Mouse (Mus musculus): ENCODE measurements around the gene Thada. TPM values are rescaled to one million over a fixed set of nuclear protein-coding genes. Genes with fewer than 3 reads are reported as not detected.

The Thada gene
- polyA plus RNA-seq, 1 experiment from 2014 or later: 12.5 TPM

DNA sequence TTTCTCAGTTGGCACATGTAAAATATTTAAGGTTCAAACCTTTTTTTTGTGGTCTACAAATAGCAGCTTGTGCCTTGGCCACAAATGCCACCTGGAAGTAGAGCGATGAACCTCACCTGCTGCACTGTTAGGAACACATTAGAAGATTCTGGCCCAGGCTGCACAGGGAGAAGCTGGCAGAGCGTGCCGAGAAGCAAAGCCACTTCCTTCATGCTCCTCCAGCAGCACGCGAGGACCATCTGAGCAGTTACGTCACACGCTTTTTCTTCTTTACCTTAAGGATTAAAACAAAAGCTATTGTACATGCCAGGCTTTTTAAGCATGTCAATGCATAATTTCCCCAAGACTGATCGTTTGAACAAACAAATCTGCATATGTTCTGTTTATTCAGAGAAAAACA, 43.1 kb downstream of the Thada start:
- Histone ChIP-seq H3K9me3 (replicated peaks) (no peaks in the 10 kb centered on the region), H3K27ac (peak overlapping the region; percentile 56; the same call in 1 of the 2 replicates), H3K4me1 (peaks cover 16% of the 10 kb centered on the region), H3K36me3 (peaks cover 80% of the 10 kb centered on the region), H3K4me3 (no peak overlapping the region), H3K27me3 (ENCODE audit: low read depth, poor library complexity, severe bottlenecking) (no peaks in the 10 kb centered on the region)
- WGBS: 93% methylated on average over 8 of the region's 8 CpGs
- DNase-seq (ENCODE audit: low spot score): no peak

DNA sequence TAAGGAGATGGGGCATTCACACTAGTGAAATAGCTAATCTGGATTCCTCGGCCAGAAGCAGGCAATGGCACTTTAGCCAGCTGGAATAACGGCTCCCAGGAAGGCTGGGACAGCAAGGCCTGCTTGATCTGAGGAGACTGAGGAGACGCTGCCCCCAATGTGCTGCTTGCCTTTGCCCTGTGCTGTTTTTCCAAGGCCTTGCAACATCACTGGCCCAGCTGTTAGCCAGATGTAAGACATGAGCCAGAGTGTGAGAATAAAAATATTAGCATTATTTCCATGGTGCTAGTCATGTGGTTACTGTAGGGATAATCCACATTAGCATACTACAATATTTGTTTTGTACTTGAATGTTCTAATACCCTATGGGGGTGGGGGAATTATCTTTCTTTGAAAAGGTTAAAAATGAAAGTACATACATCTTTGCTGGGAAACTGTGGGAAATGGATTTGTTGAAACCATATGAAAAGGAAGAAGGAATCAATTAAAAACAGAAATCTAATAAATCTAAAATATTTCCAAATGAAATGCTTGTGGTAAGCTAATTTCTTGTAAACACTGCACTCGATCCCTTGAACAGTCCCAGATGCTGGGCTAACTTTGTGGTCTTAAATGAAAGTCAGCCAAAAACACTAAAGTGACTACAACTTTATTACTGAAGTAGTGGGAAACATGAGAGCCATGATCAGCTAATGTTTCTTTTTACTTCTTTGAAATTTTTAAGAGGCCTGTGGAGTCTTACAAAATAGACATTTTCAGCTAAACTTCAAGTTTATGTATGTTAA, 43.8 kb downstream of the Thada start:
- peak; percentile 52 for DNase-seq (ENCODE audit: low spot score)
- H3K27me3 ChIP-seq (ENCODE audit: low read depth, poor library complexity, severe bottlenecking): no peaks in the 10 kb centered on the region
- peaks cover 16% of the 10 kb centered on the region for H3K4me1 ChIP-seq
- H3K4me3 ChIP-seq: no peak overlapping the region
- H3K36me3 ChIP-seq: peaks cover 76% of the 10 kb centered on the region
- 0 out of 2 replicates have a peak overlapping the region, but pooled peaks have one; percentile 19 for H3K27ac ChIP-seq
- H3K9me3 ChIP-seq (replicated peaks): no peaks in the 10 kb centered on the region
- 63% methylated on average over 4 of the region's 4 CpGs for WGBS

DNA sequence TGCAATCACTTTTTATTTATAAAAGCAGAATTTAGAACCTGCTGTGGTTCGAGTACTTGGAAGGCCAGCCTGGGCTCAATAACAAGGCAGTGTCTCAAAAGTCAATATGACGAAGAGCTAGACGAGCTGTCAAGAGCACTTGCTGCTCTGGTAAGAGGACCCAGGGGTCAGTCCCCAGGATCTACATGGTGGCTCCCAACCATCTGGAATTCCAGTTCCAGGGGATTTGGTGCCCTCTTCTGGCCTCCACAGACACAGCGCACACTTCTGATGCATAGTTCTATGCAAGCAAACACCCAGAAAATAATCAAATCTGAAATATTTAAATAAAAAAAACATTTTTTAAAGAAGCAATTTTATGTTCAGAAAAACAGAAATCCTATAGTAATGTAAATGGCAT, 45.0 kb downstream of the Thada start:
- WGBS: 94% methylated on average over 4 of the region's 4 CpGs
- no peak overlapping the region for H3K4me3 ChIP-seq
- H3K36me3 ChIP-seq: peaks cover 67% of the 10 kb centered on the region
- H3K27me3 ChIP-seq (ENCODE audit: low read depth, poor library complexity, severe bottlenecking): no peaks in the 10 kb centered on the region
- DNase-seq (ENCODE audit: low spot score): peak; percentile 46
- H3K4me1 ChIP-seq: peaks cover 16% of the 10 kb centered on the region
- no peak overlapping the region for H3K27ac ChIP-seq
- no peaks in the 10 kb centered on the region for H3K9me3 ChIP-seq (replicated peaks)

DNA sequence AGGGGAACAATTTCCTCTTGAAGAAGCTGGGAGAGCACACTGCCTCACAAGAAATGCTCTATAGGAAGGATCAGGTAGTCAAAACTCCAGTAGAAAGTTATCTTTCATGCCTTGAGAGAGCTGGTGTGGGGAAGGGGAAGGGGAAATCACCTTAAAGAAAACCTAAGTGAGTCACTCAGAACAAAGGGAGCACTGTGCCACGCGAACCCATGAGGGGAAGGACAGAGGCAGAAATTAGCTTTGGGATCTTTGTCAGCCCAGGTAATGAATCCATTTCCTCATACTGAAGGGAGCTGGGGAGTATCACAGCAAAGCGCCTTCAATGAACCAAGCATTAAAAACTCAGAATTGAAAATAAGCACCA, 45.7 kb downstream of the Thada start:
- WGBS: 90% methylated on average over 3 of the region's 3 CpGs
- Histone ChIP-seq H3K9me3 (replicated peaks) (no peaks in the 10 kb centered on the region), H3K27ac (no peak overlapping the region), H3K4me3 (no peak overlapping the region), H3K36me3 (peaks cover 65% of the 10 kb centered on the region), H3K27me3 (ENCODE audit: low read depth, poor library complexity, severe bottlenecking) (no peaks in the 10 kb centered on the region), H3K4me1 (peaks cover 16% of the 10 kb centered on the region)
- no peak for DNase-seq (ENCODE audit: low spot score)

DNA sequence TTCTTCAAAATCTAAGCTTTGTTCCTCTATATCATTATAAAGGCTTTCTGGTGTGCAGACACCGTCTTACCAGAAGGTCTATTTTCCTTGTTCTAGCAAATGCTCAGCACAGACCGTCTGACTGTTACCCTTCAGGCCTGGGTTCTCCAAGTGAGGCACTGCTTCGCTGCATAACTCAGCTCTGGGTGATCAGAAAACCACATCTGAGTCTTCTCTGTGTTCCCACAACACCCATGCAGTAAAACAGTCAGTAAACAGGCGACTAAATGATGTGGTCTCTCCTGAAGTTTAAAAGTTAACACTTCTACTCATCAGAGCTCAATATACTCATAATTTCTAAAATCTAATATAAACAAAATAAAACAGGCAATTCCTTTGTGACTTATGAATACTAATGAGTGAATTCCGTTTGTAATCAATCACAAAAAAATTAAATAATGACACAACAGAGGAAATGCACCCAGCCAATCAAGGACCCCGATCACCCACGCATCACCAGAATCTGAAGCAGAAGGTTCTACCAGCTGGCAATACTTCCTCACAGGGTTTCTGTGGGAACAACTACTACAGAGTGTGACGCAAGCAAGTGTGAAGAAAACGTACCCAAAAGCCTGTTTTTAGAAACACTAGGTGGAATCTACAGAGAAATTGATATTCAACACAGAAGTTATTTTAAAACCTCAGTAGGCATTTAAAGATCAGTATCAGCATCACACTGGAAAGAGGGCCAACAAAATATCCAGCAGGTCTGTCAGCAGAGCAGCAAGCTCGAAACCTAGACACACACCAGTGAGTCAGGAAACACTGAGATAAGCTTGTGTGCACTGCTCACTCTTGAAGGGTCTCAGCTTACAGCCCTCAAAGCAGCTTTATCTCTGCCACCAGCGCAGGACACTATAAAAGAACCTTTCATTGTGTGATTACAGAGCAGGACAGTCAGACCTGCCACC, 46.4 kb downstream of the Thada start:
- no peak overlapping the region for H3K27ac ChIP-seq
- WGBS: 77% methylated on average over 11 of the region's 11 CpGs
- peaks cover 64% of the 10 kb centered on the region for H3K36me3 ChIP-seq
- H3K27me3 ChIP-seq (ENCODE audit: low read depth, poor library complexity, severe bottlenecking): no peaks in the 10 kb centered on the region
- DNase-seq (ENCODE audit: low spot score): no peak
- peaks cover 16% of the 10 kb centered on the region for H3K4me1 ChIP-seq
- no peaks in the 10 kb centered on the region for H3K9me3 ChIP-seq (replicated peaks)
- no peak overlapping the region for H3K4me3 ChIP-seq

DNA sequence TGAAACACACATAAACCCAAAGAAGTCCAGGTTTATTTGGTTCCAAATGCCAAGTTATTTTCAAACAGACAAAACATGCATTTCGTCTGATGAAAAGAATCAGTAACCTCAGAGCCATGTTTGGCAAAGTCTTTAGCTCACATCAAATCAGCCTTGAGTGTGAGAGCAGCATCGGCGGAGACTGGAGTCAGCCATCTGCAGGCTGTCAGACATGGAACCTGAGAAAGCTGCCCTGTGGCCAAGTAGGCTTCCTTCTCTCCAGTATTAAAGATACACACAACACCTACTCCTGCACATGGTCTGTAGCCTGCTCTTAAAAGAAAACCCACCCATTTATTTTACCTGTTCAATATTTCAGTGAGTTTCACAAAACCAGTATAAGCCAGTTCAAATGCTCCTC, 50.1 kb downstream of the Thada start:
- H3K9me3 ChIP-seq (replicated peaks): no peaks in the 10 kb centered on the region
- H3K4me1 ChIP-seq: peaks cover 8% of the 10 kb centered on the region
- WGBS: 94% methylated on average over 3 of the region's 3 CpGs
- H3K27me3 ChIP-seq (ENCODE audit: low read depth, poor library complexity, severe bottlenecking): no peaks in the 10 kb centered on the region
- peaks cover 47% of the 10 kb centered on the region for H3K36me3 ChIP-seq
- H3K4me3 ChIP-seq: no peak overlapping the region
- H3K27ac ChIP-seq: no peak overlapping the region
- DNase-seq (ENCODE audit: low spot score): no peak

DNA sequence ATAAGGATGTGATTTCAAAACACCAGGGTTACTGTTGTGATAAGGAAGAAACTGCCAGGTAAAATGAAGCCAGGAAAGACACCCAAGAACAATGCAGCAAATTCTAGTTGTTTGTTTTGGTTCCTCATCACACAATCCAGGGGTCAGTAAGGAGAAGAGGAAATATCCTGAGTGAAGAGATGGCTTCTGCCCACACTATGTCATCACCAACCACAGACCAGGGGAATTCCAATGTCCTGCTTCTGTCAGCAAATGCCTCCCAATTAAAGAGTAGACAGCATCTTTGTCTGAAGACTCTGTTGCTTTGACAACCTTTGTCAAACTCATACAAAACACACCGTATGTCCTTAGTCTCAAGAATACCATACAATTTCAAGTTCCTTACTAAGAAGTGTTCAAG, 57.3 kb downstream of the Thada start:
- H3K4me1 ChIP-seq: no peaks in the 10 kb centered on the region
- no peak overlapping the region for H3K4me3 ChIP-seq
- WGBS: 95% methylated on average over 1 of the region's 1 CpGs
- H3K9me3 ChIP-seq (replicated peaks): no peaks in the 10 kb centered on the region
- peaks cover 32% of the 10 kb centered on the region for H3K36me3 ChIP-seq
- H3K27me3 ChIP-seq (ENCODE audit: low read depth, poor library complexity, severe bottlenecking): no peaks in the 10 kb centered on the region
- no peak overlapping the region for H3K27ac ChIP-seq
- DNase-seq (ENCODE audit: low spot score): no peak

DNA sequence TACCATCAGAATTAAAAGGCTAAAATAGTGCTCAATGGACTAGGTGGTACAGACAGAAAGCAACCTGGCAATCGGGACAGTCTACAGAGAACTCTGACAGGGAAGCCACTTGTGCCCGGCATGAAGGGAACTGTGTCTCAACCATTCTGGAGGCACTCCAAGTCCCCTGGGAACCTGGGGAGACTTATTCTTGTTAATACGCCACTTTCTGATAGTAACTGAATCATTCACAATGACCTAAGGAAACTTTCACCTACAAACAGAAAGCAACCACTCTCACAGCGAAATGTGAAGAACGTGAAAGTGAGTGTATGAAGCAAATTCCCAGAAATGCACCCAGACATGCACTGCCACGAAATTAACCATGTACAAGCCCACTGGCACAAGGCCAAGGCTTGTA, 60.4 kb downstream of the Thada start:
- Histone ChIP-seq H3K9me3 (replicated peaks) (no peaks in the 10 kb centered on the region), H3K36me3 (peaks cover 40% of the 10 kb centered on the region), H3K27ac (no peak overlapping the region), H3K4me1 (no peaks in the 10 kb centered on the region), H3K27me3 (ENCODE audit: low read depth, poor library complexity, severe bottlenecking) (no peaks in the 10 kb centered on the region), H3K4me3 (no peak overlapping the region)
- whole genome bisulfite sequencing: 92% methylated on average over 6 of the region's 6 CpGs
- DNase-seq (ENCODE audit: low spot score): no peak

DNA sequence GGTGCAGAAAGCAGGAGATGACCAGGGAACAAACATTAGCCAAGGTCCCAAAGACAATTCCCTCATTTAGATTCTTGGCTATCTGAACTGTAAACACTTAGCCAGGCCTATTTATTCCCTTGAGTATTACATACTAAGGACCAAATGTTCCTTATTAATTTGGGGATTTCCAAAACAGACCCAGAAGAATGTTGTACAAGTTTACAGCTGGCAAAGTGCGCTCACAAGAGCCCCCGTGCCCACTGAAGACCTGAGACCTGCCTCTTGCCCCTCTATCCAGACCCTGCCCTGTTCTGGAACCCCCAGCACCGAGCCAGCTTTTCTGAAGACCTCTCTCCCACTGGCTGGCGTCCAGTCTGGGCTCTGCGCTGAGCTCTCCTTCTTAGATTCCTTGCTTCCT, 64.2 kb downstream of the Thada start:
- Histone ChIP-seq H3K9me3 (replicated peaks) (no peaks in the 10 kb centered on the region), H3K4me3 (no peak overlapping the region), H3K27ac (no peak overlapping the region), H3K27me3 (ENCODE audit: low read depth, poor library complexity, severe bottlenecking) (no peaks in the 10 kb centered on the region), H3K36me3 (peaks cover 48% of the 10 kb centered on the region), H3K4me1 (no peaks in the 10 kb centered on the region)
- no peak for DNase-seq (ENCODE audit: low spot score)
- WGBS: 94% methylated on average over 5 of the region's 5 CpGs

DNA sequence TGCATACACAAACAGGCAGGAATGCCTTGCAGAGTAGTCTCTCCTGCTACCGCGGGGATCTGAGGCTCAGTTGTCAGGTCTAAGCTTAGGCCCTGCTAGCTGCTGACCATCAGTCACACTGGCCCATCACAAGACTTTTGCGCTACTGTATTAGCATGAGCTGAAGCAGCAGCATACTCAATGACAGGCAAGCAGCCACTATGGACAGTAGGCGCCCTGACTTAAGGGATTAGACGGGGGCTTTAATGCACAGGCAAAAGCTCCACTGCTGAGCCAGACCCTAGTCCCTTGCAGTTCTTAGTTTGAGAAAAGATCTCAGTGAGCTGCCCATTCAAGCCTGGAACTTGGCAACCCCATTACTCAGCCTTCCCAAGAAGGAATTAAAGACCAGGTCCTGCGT, 66.6 kb downstream of the Thada start:
- Histone ChIP-seq H3K27ac (no peak overlapping the region), H3K27me3 (ENCODE audit: low read depth, poor library complexity, severe bottlenecking) (no peaks in the 10 kb centered on the region), H3K9me3 (replicated peaks) (no peaks in the 10 kb centered on the region), H3K4me3 (no peak overlapping the region), H3K4me1 (no peaks in the 10 kb centered on the region), H3K36me3 (peaks cover 59% of the 10 kb centered on the region)
- no peak for DNase-seq (ENCODE audit: low spot score)
- WGBS: 91% methylated on average over 6 of the region's 6 CpGs

DNA sequence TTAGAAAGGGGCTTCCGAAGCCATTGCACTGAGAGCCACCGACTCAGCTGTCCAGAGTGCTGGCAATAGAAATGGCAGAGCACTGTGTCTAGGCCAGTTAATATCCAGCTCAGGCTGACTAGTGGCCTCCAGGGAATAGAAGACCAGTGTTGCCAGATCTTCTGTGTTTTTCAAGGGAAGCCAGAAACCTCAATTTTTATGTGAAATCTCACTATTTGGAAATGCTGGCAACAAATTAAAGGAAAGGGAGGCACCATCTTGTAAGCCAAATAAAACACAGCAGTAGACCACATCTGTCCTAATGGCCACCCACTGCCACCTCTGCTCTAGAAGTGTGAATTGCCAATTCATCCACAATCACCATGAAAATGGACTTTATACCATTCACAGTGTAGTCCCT, 76.0 kb downstream of the Thada start:
- Histone ChIP-seq H3K27ac (no peak overlapping the region), H3K4me1 (no peaks in the 10 kb centered on the region), H3K27me3 (ENCODE audit: low read depth, poor library complexity, severe bottlenecking) (no peaks in the 10 kb centered on the region), H3K9me3 (replicated peaks) (no peaks in the 10 kb centered on the region), H3K36me3 (peaks cover 58% of the 10 kb centered on the region), H3K4me3 (no peak overlapping the region)
- WGBS: 91% methylated on average over 2 of the region's 2 CpGs
- DNase-seq (ENCODE audit: low spot score): no peak

DNA sequence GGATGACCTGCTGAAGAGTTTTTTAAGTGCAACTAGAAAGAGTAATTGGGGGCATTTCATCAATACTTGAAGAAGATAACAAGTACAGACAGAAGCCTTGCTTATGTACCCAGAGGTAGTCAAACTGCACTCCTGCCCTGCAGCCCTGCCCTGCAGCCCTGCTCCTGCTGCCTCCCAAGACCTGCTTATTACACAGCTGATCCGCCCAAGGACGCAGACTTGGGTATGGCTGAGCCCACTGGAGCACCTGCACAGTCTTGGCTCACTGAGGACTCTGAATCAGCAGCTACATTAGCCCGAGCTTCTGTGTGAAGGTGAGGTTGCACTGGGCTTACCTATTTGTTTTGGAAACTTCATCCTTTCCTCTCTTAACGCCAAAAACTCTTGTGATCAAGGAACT, 79.8 kb downstream of the Thada start:
- 95% methylated on average over 4 of the region's 4 CpGs for WGBS
- no peak overlapping the region for H3K4me3 ChIP-seq
- DNase-seq (ENCODE audit: low spot score): no peak
- no peaks in the 10 kb centered on the region for H3K4me1 ChIP-seq
- no peaks in the 10 kb centered on the region for H3K27me3 ChIP-seq (ENCODE audit: low read depth, poor library complexity, severe bottlenecking)
- H3K9me3 ChIP-seq (replicated peaks): no peaks in the 10 kb centered on the region
- H3K36me3 ChIP-seq: peaks cover 69% of the 10 kb centered on the region
- H3K27ac ChIP-seq: no peak overlapping the region

DNA sequence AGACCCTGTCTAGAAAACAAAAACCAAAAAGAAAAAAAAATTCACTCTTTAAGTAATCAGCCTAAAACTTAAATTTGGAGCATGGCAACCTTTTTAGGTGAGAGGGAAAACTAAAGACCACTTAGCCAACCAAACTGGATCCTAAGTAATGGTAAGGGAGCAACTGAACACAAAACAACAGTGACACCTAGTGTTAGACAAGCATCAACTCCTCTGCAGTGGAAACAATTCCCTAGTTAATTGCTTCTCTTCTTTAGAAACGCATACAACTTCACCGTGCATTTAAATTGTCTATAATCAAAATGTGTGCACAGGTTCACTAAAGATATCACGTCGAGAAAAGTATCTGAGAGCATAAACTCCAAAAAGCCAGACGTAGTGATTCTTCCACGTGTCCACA, 80.3 kb downstream of the Thada start:
- no peak for DNase-seq (ENCODE audit: low spot score)
- Histone ChIP-seq H3K9me3 (replicated peaks) (no peaks in the 10 kb centered on the region), H3K27me3 (ENCODE audit: low read depth, poor library complexity, severe bottlenecking) (no peaks in the 10 kb centered on the region), H3K27ac (no peak overlapping the region), H3K36me3 (peaks cover 70% of the 10 kb centered on the region), H3K4me1 (no peaks in the 10 kb centered on the region), H3K4me3 (no peak overlapping the region)
- 95% methylated on average over 6 of the region's 6 CpGs for WGBS
